Mouse (Mus musculus) stomach, embryonic 14.5 days (tissue): ENCODE measurements around the gene Zfhx3. TPM values are rescaled to one million over a fixed set of nuclear protein-coding genes. Genes with fewer than 3 reads are reported as not detected.

Experiments used
- ATAC-seq: fragments of 200-750 bp; cut with Nextera tagmentation; 2 replicates; pipeline ENCODE4 v1.8.0; 2017; ENCODE audit warnings: low read depth, moderate TSS enrichment; ENCODE audit not compliant: insufficient number of reproducible peaks, insufficient read depth, low FRiP score
- H3K27ac ChIP-seq: fragments of 300-500 bp; sonication (generic); 2 replicates; pipeline ENCODE4 v1.5.1; 2014; ENCODE audit warnings: mild to moderate bottlenecking, low read length, moderate library complexity, mixed read lengths
- H3K27me3 ChIP-seq: fragments of 300-500 bp; sonication (generic); 2 replicates; pipeline ENCODE4 v1.6.1; 2014; ENCODE audit warnings: low read length, control low read depth, mixed read lengths; ENCODE audit not compliant: control insufficient read depth, insufficient read depth
- H3K36me3 ChIP-seq: fragments of 300-500 bp; sonication (generic); 2 replicates; pipeline ENCODE4 v1.6.1; 2014; ENCODE audit warnings: mild to moderate bottlenecking, control low read depth, low read length, moderate library complexity, mixed read lengths; ENCODE audit not compliant: control insufficient read depth, insufficient read depth
- H3K4me1 ChIP-seq: fragments of 300-500 bp; sonication (generic); 2 replicates; pipeline ENCODE4 v1.6.1; 2014; ENCODE audit warnings: low read length, control low read depth, mixed read lengths; ENCODE audit not compliant: control insufficient read depth, insufficient read depth
- H3K4me2 ChIP-seq: fragments of 300-500 bp; sonication (generic); replicated peaks from 2 replicates; pipeline ENCODE4 v1.6.1; 2014; ENCODE audit warnings: low read depth, low read length, control low read depth
- H3K4me3 ChIP-seq: fragments of 300-500 bp; sonication (generic); 2 replicates; pipeline ENCODE4 v1.5.1; 2014; ENCODE audit warnings: low read depth, low read length, control low read depth
- H3K9ac ChIP-seq: fragments of 300-500 bp; sonication (generic); replicated peaks from 2 replicates; pipeline ENCODE4 v1.6.1; 2014; ENCODE audit warnings: low read depth, mild to moderate bottlenecking, control low read depth, low read length, moderate library complexity, mixed read lengths
- H3K9me3 ChIP-seq: fragments of 300-500 bp; sonication (generic); 2 replicates; pipeline ENCODE4 v1.6.1; 2016; ENCODE audit warnings: low read depth, low read length, control low read depth; ENCODE audit not compliant: control insufficient read depth
- WGBS: fragments of 180-500 bp; shearing (Covaris S2); extraction: QIAGEN DNeasy Blood & Tissue Kit; methylation state at CpG from one replicate; pipeline ENCODE4 v1.1.7; 2014; 5-methylcytosine and 5-hydroxymethylcytosine counted together
- polyA plus RNA-seq: library from polyadenylated mRNA; unstranded; fragments of >200 nt; fragmentation: Nextera tagmentation; extraction: Ambion mirVana; gene quantifications from 2 replicates; pipeline ENCODE4 v1.2.1, GENCODE M21; 2014

Zfhx3 gene
- polyA plus RNA-seq, 1 experiment from 2014 or later = 25.4 TPM

DNA sequence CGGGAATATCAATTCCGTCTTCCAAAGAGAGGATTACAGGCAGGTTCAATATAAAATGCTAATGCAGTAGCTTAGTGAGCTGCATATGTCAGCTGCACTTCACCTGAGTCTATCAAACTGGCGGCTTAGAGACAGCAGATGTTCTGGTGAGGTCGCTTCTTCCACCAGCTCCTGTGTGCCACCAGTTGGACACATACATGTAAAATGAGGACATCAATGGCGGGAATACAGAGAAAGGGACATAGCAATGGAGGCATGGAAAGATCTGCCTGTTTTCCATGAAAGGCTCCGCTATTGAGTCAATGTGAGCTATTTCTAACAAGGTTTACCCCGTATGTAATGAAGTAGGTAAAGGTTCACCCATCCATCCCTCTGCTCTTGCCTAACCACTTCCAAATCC, 587.0 kb downstream of the Zfhx3 start:
- H3K27me3 ChIP-seq = no peaks in the 10 kb centered on the region
- 95% methylated on average over 7 of the region's 7 CpGs for WGBS
- H3K4me1 ChIP-seq = no peaks in the 10 kb centered on the region
- no peak overlapping the region for H3K4me2 ChIP-seq
- H3K4me3 ChIP-seq = no peak overlapping the region
- H3K9me3 ChIP-seq = no peaks in the 10 kb centered on the region
- H3K27ac ChIP-seq = no peak overlapping the region
- H3K9ac ChIP-seq = no peak overlapping the region
- no peak for ATAC-seq
- no peaks in the 10 kb centered on the region for H3K36me3 ChIP-seq

DNA sequence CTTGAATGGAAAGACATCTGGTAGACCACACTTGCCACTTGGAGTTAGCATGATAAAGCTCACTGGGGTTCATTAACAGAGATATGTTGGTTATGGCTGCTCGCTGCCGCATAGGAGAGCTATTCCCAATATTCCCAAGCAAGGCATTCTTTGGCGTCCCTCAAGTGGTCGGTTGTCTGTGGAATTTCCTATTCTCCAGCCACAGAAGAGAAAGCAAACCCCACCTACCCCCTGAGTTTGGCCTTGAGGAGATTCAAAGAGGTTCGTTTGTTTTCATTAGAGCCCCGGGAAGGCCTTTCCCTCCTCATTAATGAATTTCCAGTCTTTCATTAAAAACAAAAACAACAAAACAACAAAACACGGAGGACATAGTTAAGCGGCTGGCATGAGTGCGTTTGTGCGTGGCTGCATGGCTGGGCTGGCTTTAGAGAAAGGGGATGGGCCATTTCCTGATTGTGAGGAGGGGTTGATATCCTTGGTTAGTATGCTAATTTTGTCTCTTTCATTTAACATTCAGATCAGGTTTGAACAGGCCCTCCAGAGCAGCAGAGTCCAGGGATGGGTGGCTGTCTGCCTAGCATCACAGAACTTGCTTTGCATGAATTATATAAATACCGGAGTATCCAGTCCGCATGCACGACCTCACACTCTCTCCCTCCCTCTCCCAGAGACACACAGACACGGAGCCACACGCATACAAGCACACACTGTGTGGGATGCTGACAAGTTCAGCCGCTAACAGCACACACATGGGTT, 592.9 kb downstream of the Zfhx3 start:
- Histone ChIP-seq H3K4me3 (no peak overlapping the region), H3K9me3 (no peaks in the 10 kb centered on the region), H3K36me3 (no peaks in the 10 kb centered on the region), H3K9ac (no peak overlapping the region), H3K27ac (no peak overlapping the region), H3K27me3 (no peaks in the 10 kb centered on the region), H3K4me1 (no peaks in the 10 kb centered on the region), H3K4me2 (no peak overlapping the region)
- 87% methylated on average over 16 of the region's 16 CpGs for WGBS
- ATAC-seq = no peak

DNA sequence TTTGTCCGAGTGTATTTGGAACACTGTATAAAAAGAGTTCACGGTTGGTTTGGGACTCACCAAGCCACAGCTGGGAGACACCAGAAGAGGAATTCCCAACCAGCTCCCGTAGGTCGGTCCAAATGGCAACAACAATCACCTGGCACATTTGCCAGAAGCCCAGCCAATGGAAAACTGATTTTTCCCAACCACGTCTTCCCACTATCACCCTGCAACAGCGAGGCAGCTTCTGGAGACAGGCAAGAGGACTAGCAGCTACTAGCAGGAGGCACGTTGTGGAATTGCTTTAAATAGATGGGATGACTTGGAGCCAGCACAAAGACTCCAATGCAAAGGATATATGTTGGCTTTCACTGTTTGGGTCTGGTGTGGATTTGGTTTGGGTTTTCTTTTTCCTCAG, 593.7 kb downstream of the Zfhx3 start:
- Histone ChIP-seq H3K4me2 (no peak overlapping the region), H3K27me3 (no peaks in the 10 kb centered on the region)
- 88% methylated on average over 7 of the region's 7 CpGs for WGBS

DNA sequence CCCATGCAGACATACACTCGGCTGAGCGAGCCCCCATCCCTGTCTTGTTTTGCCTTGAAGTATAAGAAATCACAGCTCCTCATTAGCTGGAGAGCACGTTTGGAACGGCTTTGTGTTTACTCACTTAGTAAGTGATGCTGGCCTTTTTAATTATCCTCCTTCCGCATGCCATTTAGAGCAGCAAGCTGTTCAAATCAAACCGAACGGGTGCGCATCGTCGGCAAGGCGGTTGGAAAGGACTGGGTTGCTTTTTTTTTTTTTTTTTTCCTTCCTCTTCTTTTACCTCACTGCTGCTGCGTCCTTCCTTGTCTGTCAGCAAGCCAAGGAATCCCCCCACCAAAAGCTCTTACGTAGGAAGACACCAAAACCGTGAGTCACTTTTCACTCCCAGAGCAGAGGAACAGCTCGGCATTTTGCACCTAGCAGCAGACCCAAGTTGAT, 594.5 kb downstream of the Zfhx3 start:
- Histone ChIP-seq H3K4me1 (no peaks in the 10 kb centered on the region), H3K36me3 (no peaks in the 10 kb centered on the region), H3K4me2 (no peak overlapping the region), H3K27ac (no peak overlapping the region), H3K4me3 (no peak overlapping the region), H3K9me3 (no peaks in the 10 kb centered on the region), H3K9ac (no peak overlapping the region), H3K27me3 (no peaks in the 10 kb centered on the region)
- 76% methylated on average over 15 of the region's 15 CpGs for WGBS
- no peak for ATAC-seq

More for the DNA sequence above, 593.7 kb downstream of the Zfhx3 start:
- Histone ChIP-seq H3K9me3 (no peaks in the 10 kb centered on the region), H3K36me3 (no peaks in the 10 kb centered on the region), H3K9ac (no peak overlapping the region), H3K4me1 (no peaks in the 10 kb centered on the region), H3K27ac (no peak overlapping the region), H3K4me3 (no peak overlapping the region)
- no peak for ATAC-seq

DNA sequence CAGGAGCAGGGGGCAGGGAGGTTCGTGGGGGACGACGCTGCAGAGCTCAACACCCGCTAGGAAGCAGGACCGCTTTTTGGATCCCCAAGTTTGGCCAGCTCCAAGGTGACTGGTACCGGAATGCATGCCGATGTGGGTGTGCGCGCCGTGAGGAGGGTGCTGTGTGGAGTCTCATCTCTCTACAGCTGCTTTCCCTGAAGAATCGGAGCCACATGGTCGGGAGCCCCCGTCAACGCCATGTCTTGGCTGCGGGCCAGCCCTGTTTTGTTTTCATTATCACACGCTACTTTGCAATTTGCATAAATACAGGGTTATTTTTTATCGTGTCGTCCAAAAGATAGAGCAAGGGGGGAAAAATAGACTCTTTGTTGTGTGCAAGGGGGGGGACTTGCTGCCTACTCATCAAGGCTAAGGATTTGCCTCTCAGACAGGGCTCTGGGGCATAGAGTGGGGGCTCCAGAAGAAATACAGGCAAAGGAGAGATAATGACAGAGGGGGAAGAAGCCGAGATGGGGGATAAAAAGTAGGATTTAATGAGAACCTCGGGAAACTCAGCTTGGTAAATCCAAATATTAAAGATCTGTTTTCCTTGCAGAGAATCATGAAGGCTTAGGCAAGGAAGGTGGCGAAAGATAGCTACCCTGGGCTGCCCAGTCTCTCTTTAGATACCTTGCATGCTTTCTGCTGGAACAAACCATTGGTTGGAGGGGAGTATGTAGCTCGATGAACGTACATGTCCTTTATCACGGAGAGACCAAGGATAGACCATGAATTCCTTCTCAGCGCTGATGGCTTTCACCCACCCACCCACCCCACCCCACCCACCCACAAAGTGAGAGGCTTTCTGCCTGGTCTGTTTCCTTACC, 595.5 kb downstream of the Zfhx3 start:
- no peak overlapping the region for H3K4me2 ChIP-seq
- no peak overlapping the region for H3K9ac ChIP-seq
- no peak for ATAC-seq
- H3K27me3 ChIP-seq = no peaks in the 10 kb centered on the region
- no peaks in the 10 kb centered on the region for H3K9me3 ChIP-seq
- no peak overlapping the region for H3K4me3 ChIP-seq
- H3K36me3 ChIP-seq = no peaks in the 10 kb centered on the region
- WGBS = 84% methylated on average over 25 of the region's 25 CpGs
- H3K27ac ChIP-seq = no peak overlapping the region
- H3K4me1 ChIP-seq = no peaks in the 10 kb centered on the region

DNA sequence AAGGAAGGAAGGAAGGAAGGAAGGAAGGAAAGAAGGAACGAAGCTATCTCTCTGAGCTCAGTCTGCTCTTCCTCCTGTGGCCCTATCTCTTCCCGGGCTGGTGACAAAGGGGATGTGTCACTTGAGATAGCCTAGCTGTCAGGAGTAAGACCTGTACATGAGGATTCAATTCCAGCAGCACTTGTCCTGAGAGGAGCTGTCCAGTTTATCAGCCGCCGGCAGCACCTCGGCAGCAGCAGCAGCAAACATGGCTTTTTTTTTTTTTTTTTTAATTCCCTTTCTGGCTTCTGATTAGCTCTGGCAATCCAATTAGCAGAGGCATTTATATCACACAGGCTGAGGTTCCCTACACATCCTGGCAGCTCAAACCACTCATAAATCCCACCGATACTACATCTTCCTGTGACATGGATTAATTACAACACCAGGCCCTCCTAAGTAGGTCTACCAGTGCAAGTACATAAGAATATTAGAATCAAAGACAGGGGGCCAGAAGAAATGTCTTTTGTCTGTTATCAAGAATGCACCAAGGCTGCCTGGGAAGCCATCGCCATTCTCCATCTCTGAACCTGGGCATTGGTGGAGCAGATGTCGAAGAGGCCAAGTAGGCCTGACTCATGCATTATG, 596.6 kb downstream of the Zfhx3 start:
- H3K9me3 ChIP-seq = no peaks in the 10 kb centered on the region
- H3K9ac ChIP-seq = no peak overlapping the region
- H3K4me3 ChIP-seq = no peak overlapping the region
- no peaks in the 10 kb centered on the region for H3K27me3 ChIP-seq
- no peak overlapping the region for H3K4me2 ChIP-seq
- ATAC-seq = no peak
- 47% methylated on average over 8 of the region's 8 CpGs for WGBS
- H3K27ac ChIP-seq = no peak overlapping the region
- no peaks in the 10 kb centered on the region for H3K4me1 ChIP-seq
- H3K36me3 ChIP-seq = no peaks in the 10 kb centered on the region

DNA sequence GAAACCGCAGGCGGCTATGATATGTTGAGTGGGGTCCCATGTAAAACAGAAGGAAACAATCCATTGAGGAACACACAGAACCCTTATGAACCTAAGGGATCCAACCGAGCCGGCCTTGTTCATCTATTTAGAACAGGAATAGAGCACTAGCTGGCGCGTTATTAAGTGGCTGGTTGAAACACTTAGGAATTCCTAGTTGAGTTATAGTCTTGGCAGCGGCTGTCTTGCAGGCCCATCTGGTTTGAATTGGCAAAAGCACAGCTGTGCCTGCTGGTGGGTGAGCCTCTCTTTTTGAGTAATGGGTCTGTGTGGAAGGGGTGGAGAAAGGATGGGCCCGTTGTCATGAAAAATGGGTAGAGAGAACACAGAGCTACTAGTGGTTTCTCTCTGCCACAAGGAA, 610.1 kb downstream of the Zfhx3 start:
- no peak overlapping the region for H3K27ac ChIP-seq
- no peak overlapping the region for H3K4me3 ChIP-seq
- H3K9me3 ChIP-seq = no peaks in the 10 kb centered on the region
- 66% methylated on average over 8 of the region's 8 CpGs for WGBS
- no peak overlapping the region for H3K4me2 ChIP-seq
- no peaks in the 10 kb centered on the region for H3K27me3 ChIP-seq
- no peak overlapping the region for H3K9ac ChIP-seq
- ATAC-seq = no peak
- no peaks in the 10 kb centered on the region for H3K36me3 ChIP-seq
- no peaks in the 10 kb centered on the region for H3K4me1 ChIP-seq

DNA sequence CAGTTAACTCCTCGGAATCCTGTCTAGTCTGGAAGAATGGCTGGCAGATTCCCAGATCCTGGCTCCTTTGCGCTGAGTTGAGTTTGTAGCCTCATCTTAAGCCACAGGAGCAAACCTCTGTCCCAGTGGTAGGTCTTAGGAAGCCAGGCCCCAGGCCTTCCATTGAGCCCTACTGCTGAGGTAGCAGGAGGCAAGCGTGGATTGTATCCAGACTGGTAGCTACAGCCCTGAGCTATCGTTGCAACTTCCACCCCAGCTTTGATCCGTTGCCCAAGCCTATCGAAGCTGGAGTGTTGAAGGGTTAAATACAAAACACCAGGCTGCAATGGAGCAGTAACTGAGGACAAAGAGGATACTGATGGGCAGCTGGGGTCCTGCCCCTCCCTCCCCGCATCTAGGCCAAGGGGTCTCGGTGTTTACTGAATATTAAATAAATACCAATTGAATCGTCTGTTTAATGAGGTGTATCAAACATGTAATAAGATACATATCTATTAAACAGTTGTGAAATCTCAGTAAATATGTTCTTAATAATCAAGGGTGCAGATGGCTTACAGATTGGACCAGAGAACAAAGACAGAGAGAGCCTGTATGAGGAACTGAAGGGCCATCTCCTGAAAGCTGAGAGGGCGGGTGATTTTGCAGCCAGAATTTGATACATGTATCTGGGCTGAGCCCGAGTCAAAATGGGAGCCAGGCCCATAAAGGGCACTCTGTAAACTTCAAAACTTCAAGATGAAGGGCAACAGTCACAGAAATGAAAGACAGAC, 611.5 kb downstream of the Zfhx3 start:
- Histone ChIP-seq H3K4me2 (no peak overlapping the region), H3K9me3 (no peaks in the 10 kb centered on the region), H3K4me3 (no peak overlapping the region), H3K27ac (no peak overlapping the region), H3K9ac (no peak overlapping the region), H3K36me3 (no peaks in the 10 kb centered on the region), H3K4me1 (no peaks in the 10 kb centered on the region), H3K27me3 (no peaks in the 10 kb centered on the region)
- WGBS = 75% methylated on average over 11 of the region's 11 CpGs
- no peak for ATAC-seq
